Mouse (Mus musculus) c-Kit-positive CD71-positive TER-119-positive erythroid progenitor cells, embryonic 14.5 days (primary cell): ENCODE data around the gene Osbpl9.

Experiments
- DNase-seq: peaks from one replicate; pipeline ENCODE4 v3.0.0-alpha.2; 2013; ENCODE audit warnings: low spot score

Osbpl9 gene

GRCm38 (mm10) chr4:109042739-109043138 lies 159.3 kb downstream of the Osbpl9 start:
- no peak for DNase-seq

GRCm38 (mm10) chr4:109036327-109036726 lies 165.7 kb downstream of the Osbpl9 start:
- DNase-seq: peak; percentile 70

- no peak for DNase-seq
Observed at GRCm38 (mm10) chr4:109030266-109030665, 171.8 kb downstream of the Osbpl9 start.

- DNase-seq: no peak
Observed at GRCm38 (mm10) chr4:109029857-109030256, 172.2 kb downstream of the Osbpl9 start.

- no peak for DNase-seq
Observed at GRCm38 (mm10) chr4:109026543-109026942, 175.5 kb downstream of the Osbpl9 start.

GRCm38 (mm10) chr4:109025061-109025460 lies 177.0 kb downstream of the Osbpl9 start:
- no peak for DNase-seq

GRCm38 (mm10) chr4:109021976-109022375 lies 180.1 kb downstream of the Osbpl9 start:
- no peak for DNase-seq

- no peak for DNase-seq
Observed at GRCm38 (mm10) chr4:109019301-109019700, 182.8 kb downstream of the Osbpl9 start.

GRCm38 (mm10) chr4:109017441-109017840 lies 184.6 kb downstream of the Osbpl9 start:
- no peak for DNase-seq

- no peak for DNase-seq
Observed at GRCm38 (mm10) chr4:109014091-109014490, 188.0 kb downstream of the Osbpl9 start.
